Mouse (Mus musculus): Measurements from ENCODE around the gene Vasp.

The Vasp gene

GRCm38 (mm10) chr7:19236411-19236810 lies 35.2 kb downstream of the Vasp start:
- DNase-seq (ENCODE audit: low read depth, low spot score): no peak

DNA sequence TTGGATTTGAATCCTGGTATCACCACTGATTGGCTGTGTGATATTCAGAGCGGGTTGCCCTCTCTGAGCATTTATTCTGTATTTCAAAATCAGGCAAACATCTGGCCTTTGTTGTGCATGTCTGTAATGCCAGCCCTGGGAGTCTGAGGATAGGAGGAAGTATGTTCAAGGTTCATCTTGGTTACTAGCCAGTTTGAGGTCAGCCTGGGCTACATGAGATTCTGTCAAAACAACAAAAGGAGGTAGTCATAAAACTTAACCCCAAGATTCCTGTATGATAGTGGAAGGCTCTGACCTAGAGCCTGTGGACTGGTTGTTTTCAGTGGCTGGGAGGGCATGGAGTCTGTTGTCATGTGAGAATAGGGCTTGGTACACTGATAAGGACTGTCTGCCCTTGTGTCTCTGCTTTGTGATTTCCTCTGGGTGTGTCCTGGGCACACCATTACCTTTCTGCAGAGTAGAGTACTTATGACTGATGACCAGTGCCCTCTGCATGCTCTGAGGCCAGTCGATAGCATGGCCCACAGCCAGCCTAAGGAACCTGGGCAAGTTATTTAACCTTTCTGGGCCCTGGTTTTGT lies 36.4 kb downstream of the Vasp start:
- DNase-seq (ENCODE audit: low read depth, low spot score): no peak

GRCm38 (mm10) chr7:19234652-19235051 lies 37.0 kb downstream of the Vasp start:
- DNase-seq (ENCODE audit: low read depth, low spot score): no peak

DNA sequence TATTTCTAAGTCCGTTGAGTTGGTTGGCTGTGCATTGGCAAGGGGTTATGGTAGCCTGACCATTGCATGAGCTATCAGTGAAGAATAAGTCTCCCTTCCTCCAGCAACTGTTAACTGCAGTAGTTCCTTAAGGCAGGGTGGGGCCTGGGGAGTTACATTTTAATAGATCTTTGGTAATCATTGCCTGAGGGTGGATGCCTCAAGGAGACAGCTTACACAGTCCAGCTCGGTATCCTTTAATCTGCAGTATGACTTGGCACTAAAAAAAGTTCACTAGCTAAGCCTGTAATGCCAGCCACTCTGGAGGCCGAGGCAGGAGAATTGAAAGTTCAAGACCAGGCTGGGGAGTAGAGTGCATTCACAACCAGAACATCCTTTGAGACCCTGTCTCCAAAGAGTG lies 39.8 kb downstream of the Vasp start:
- no peak for DNase-seq (ENCODE audit: low read depth, low spot score)

GRCm38 (mm10) chr7:19230899-19231298 lies 40.7 kb downstream of the Vasp start:
- DNase-seq (ENCODE audit: low read depth, low spot score): no peak

DNA sequence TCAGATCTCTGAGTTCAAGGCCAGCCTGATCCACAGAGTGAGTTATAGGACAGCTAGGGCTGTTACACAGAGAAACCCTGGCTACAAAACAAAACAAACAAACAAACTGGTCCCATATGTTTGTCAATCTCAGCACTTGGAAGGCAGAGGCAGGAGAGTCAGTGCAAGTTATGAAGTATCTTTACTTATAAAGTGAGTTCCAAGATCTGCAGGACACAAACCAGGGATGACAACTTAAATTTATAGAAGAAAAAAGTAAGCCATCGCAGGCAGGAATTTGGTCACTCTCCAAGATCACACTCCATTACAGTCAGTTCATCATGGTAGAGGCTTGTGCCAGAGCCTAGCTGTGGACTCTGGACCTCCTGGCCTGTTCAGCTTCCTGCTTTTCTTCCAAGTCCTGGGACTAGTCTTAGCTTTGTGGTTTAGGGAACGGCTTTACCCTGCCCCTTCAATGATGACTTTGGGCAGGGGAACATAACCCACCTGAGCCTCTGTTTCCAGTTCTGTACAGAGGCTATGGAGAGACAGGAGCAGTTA lies 41.5 kb downstream of the Vasp start:
- no peak for DNase-seq (ENCODE audit: low read depth, low spot score)

GRCm38 (mm10) chr7:19229404-19229803 lies 42.2 kb downstream of the Vasp start:
- no peak for DNase-seq (ENCODE audit: low read depth, low spot score)

DNA sequence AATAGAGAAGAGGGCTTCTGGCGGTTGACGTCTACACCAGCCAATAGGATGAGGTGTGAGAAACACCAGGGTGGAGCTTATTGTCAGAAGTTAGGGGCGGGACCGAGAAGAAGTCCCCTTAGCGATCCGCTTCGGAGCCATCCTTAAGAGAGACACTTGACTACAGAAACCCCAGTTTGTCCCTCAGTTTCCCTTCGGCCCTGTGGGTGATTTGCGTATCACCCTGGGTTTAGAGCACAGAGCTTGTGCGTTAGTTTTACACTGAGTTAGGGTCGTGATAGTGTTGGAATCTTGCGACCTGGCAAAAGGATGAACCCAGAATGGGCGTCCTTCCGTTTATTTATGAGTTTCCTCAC lies 42.8 kb downstream of the Vasp start:
- DNase-seq (ENCODE audit: low read depth, low spot score): no peak

DNA sequence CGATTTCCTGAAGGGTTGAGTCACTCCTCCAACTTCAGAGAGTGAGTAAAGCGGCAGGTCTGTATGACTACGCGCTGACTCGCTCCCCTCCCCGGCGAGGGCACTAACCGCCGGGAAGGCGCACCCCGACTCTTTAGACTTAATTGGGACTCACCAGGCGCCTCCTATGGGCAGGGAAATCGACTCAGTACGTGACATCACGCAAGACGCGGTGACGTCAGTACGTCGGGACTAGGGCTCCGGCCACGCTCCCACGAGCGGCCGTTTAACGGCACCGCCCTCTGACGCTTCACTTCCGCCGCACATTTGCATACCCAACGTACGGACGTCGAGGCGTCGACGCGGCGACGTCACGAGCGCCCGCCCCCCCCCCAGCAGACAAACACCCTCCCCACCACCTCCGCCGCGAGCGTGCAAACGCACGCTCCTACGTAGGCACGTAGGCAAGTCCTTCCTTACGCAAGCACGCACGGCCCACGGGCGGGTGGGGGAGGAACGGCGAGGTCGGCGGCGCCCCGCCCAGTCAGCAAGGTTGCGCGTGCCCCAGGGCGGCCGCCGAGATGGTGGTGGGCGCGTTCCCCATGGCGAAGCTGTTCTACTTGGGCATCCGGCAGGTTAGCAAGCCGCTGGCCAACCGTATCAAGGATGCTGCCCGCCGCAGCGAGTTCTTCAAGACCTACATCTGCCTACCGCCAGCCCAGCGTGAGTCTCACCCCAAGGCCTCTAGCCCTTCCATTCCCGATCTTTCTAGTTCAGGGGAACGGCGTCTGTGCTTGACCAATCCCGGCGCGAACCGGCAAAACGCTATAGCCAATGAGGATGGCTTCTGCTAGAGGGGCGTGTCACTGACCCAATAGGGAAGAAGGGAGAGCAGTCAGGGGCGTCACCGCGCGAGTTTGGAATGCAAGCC lies 43.5 kb downstream of the Vasp start, which contains the start of gene Opa3:
Gene Opa3 (plus strand): TSS at position 452 of the 910 bp plus-strand sequence.
- DNase-seq (ENCODE audit: low read depth, low spot score): peak; percentile 99

- DNase-seq (ENCODE audit: low read depth, low spot score): peak; percentile 44
Observed at GRCm38 (mm10) chr7:19226817-19227797, 44.5 kb downstream of the Vasp start.

DNA sequence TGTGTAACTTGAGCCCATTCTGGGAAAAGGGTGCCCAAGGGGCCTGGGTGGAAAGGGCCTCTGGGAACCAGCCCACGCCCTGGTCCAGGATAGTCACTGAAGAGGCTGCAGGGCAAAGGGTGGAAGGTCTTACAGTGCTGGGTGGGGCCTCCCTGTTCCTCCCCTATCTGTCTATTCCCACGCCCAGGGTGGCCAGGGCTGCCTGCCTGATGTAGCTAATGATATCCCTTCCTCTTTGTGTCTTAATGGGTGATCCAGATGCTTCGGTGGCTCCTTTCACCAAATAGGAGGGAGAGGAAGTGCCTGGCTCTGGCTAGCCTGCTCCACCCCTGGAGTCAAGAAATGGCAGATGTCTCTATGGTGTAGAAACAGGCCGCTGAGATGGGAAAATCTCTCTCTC lies 46.7 kb downstream of the Vasp start:
- DNase-seq (ENCODE audit: low read depth, low spot score): no peak

- DNase-seq (ENCODE audit: low read depth, low spot score): no peak
Observed at GRCm38 (mm10) chr7:19222875-19223274, 48.7 kb downstream of the Vasp start.

DNA sequence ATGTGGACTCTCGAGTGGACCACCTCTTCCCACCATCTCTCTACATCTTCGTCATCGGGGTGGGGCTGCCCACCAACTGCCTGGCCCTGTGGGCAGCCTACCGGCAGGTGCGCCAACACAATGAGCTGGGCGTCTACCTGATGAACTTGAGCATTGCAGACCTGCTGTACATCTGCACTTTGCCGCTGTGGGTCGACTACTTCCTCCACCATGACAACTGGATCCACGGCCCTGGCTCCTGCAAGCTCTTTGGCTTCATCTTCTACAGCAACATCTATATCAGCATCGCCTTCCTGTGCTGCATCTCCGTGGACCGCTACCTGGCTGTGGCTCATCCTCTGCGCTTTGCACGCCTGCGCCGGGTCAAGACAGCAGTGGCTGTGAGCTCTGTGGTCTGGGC lies 49.4 kb downstream of the Vasp start:
- DNase-seq (ENCODE audit: low read depth, low spot score): no peak

DNA sequence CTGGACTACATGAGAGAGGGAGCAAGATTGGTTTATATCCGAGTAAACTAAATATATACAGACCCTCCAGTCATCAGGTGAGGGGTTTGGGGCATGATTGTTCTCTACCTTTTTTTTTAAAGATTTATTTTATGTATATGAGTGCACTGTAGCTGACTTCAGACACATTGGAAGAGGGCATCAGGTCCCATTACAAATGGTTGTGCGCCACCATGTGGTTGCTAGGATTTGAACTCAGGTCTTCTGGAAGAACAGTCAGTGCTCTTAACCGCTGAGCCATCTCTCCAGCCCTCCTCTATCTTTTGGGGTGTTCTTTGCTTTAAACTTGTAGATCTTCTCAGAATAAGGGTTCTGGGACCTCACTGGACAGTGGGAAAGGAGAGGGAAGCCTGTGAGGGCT lies 51.6 kb downstream of the Vasp start:
- DNase-seq (ENCODE audit: low read depth, low spot score): peak; percentile 16

DNA sequence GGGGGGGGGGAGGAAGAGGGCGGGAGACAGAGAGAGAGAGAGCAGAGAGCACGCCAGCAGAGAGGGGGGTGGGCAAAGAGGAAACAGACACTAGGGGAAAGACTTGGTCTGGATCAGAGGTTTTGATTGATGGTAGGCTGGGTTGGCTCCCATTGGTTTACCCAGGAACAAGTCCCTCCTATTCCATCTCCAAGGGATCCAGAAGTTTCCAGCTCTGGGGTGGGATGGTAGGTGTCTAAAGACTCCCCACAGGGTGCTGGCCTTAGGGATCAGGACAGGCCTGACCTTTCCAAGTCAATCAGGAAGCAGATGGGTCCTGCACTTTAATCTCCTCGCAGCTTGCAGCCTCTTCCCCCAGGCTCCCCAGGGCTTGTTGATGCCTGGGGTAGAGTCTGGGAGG lies 53.7 kb downstream of the Vasp start:
- DNase-seq (ENCODE audit: low read depth, low spot score): no peak

DNA sequence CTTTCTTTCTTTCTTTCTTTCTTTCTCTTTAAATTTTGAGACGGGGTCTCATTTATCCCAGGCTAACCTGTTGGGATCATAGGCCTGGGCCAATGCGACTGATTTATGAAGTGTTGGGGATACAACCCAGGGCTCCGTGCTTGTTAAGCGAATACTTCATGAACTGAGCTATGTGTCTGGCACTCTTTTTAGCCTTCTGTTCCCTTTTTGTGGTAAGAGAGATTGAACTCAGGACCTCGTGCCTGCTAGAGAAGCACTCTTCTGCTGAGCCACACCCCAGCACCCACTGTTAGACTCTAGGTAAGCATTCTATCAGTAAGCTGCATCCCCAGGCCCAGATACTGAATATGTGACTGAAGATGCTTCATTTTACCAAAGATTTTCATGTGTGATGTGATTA lies 54.1 kb downstream of the Vasp start:
- DNase-seq (ENCODE audit: low read depth, low spot score): no peak

DNA sequence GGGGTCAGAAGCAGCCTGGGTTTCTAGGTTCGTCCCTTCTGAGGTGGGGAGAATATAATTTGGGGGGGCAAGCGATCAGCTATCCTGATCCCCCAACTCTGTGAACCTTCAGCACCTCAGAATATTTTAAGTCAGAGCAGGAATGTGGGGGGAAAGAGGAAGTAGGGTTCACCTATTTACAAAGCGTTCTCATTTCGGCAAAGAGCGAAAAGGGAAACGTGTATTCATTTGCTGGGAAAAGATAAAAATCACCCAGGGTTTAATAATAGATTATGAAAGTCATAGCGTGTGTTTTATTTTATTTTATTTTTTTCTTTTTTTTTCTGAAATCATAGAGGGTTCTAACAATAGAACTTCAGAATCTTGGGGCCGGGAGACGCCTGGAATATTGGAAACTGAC lies 56.7 kb downstream of the Vasp start:
- DNase-seq (ENCODE audit: low read depth, low spot score): no peak

GRCm38 (mm10) chr7:19214369-19214768 lies 57.2 kb downstream of the Vasp start:
- no peak for DNase-seq (ENCODE audit: low read depth, low spot score)

GRCm38 (mm10) chr7:19213385-19213784 lies 58.2 kb downstream of the Vasp start:
- no peak for DNase-seq (ENCODE audit: low read depth, low spot score)

DNA sequence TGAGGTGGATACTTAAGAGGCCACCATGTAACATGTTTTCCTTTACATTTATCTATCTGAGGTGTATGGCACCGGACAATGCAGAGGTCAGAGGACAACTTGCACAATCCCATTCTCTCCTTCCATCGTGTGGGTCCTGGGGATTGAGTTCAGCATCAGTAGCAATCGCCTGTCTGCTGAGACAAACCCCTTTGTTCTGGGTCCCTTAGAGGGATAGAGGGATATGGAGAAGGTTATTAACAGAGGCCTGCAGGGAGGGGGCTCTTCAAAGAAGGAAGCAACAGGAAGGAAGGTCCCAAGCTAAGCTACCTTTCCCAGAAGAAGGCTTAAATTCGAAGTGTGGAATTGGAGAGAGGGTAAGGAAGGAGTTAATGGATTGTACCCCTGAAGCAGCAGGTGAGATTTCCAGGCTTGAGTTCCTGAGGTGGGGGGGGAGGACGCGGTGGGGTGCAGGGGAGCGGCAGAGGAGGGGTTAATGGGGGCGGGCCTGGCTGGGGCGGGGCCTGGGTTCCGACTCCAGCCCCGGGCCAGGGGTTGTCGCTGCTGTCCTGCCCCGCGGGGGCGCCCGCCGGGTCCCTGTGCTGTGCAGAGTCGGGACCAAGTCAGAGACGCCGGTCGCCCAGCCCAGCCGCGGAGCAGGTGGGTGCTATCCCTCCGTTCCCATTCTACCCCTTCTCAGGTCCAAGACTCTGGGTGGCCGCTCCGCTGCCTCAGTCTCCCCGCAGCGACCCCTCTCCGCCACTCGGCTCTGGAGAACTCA lies 59.4 kb downstream of the Vasp start, which contains the start of gene Gpr4:
Gene Gpr4 (plus strand): TSS at position 543 of the 760 bp plus-strand sequence.
- DNase-seq (ENCODE audit: low read depth, low spot score): no peak

Data from 3T3-L1 (cell line).